Mouse (Mus musculus) liver, embryonic 14.5 days (tissue): ENCODE measurements around the gene Litaf.

Source experiments
- CTCF ChIP-seq: IDR thresholded peaks from 2 replicates; pipeline ENCODE4 v1.5.1; 2016; ENCODE audit warnings: antibody characterized with exemption, low read depth, control low read depth
- EP300 ChIP-seq: IDR thresholded peaks from 2 replicates; pipeline ENCODE4 v1.6.1; 2016; ENCODE audit warnings: antibody characterized with exemption, low read depth

- TF ChIP-seq CTCF = no peak
- no peak for TF ChIP-seq EP300
Measured at GRCm38 (mm10) chr16:10988261-10988660, 77.7 kb downstream of the Litaf start.
